Mouse (Mus musculus) hindbrain, embryonic 12.5 days (tissue): ENCODE measurements at regions not wholly inside any gene's neighbourhood (a gene's known extent, or its start where the extent isn't known, plus 50 kb on each side); places are given as distances from the start of the nearest gene placed in this dataset.

Experiments used
- ATAC-seq: fragments of 200-750 bp; cut with Nextera tagmentation; 2 replicates; pipeline ENCODE4 v1.8.0; 2017; ENCODE audit warnings: moderate TSS enrichment; ENCODE audit not compliant: low FRiP score
- H3K27ac ChIP-seq: fragments of 300-500 bp; sonication (generic); 2 replicates; pipeline ENCODE4 v1.5.1; 2016; ENCODE audit warnings: mild to moderate bottlenecking
- H3K27me3 ChIP-seq: fragments of 300-500 bp; sonication (generic); 2 replicates; pipeline ENCODE4 v1.6.1; 2016; ENCODE audit warnings: mild to moderate bottlenecking
- H3K36me3 ChIP-seq: fragments of 300-500 bp; sonication (generic); 2 replicates; pipeline ENCODE4 v1.6.1; 2016; ENCODE audit warnings: mild to moderate bottlenecking
- H3K4me1 ChIP-seq: fragments of 300-500 bp; sonication (generic); 2 replicates; pipeline ENCODE4 v1.6.1; 2016
- H3K4me2 ChIP-seq: fragments of 300-500 bp; sonication (generic); replicated peaks from 2 replicates; pipeline ENCODE4 v1.6.1; 2016; ENCODE audit warnings: mild to moderate bottlenecking
- H3K4me3 ChIP-seq: fragments of 300-500 bp; sonication (generic); 2 replicates; pipeline ENCODE4 v1.5.1; 2016; ENCODE audit warnings: mild to moderate bottlenecking
- H3K9ac ChIP-seq: fragments of 300-500 bp; sonication (generic); 2 replicates; pipeline ENCODE4 v1.6.1; 2016; ENCODE audit warnings: mild to moderate bottlenecking, moderate library complexity
- H3K9me3 ChIP-seq: fragments of 300-500 bp; sonication (generic); replicated peaks from 2 replicates; pipeline ENCODE4 v1.6.1; 2016; ENCODE audit warnings: mild to moderate bottlenecking
- WGBS: fragments of 180-500 bp; shearing (Covaris S2); methylation state at CpG from one replicate; pipeline ENCODE4 v1.1.7; 2016; 5-methylcytosine and 5-hydroxymethylcytosine counted together

- Histone ChIP-seq H3K27me3 (no peaks in the 10 kb centered on the region), H3K9me3 (no peaks in the 10 kb centered on the region), H3K4me1 (peaks cover 41% of the 10 kb centered on the region), H3K27ac (peak overlapping the region; percentile 44), H3K36me3 (no peaks in the 10 kb centered on the region), H3K4me3 (no peak overlapping the region), H3K9ac (no peak overlapping the region), H3K4me2 (no peak overlapping the region)
- no peak for ATAC-seq
- 37% methylated on average over 5 of the region's 5 CpGs for WGBS
These were observed 787.7 kb downstream of the Tmem114 start for GRCm38 (mm10) chr16:7637121-7637700.

GRCm38 (mm10) chr16:7636326-7636725 is 788.6 kb downstream of the Tmem114 start:
- Histone ChIP-seq H3K27me3 (no peaks in the 10 kb centered on the region), H3K4me3 (no peak overlapping the region), H3K27ac (no peak overlapping the region), H3K4me1 (peaks cover 42% of the 10 kb centered on the region), H3K36me3 (no peaks in the 10 kb centered on the region), H3K9me3 (no peaks in the 10 kb centered on the region), H3K9ac (no peak overlapping the region), H3K4me2 (no peak overlapping the region)
- WGBS = 55% methylated on average over 5 of the region's 5 CpGs
- ATAC-seq = no peak

- Histone ChIP-seq H3K27me3 (no peaks in the 10 kb centered on the region), H3K4me3 (no peak overlapping the region), H3K9ac (no peak overlapping the region), H3K4me1 (peaks cover 23% of the 10 kb centered on the region), H3K36me3 (no peaks in the 10 kb centered on the region), H3K9me3 (no peaks in the 10 kb centered on the region), H3K27ac (no peak overlapping the region), H3K4me2 (no peak overlapping the region)
- 7% methylated on average over 5 of the region's 5 CpGs for WGBS
- ATAC-seq = no peak
These were observed 792.5 kb downstream of the Tmem114 start for GRCm38 (mm10) chr16:7632474-7632873.

- H3K4me2 ChIP-seq = no peak overlapping the region
- no peak for ATAC-seq
- H3K4me3 ChIP-seq = no peak overlapping the region
- no peak overlapping the region for H3K9ac ChIP-seq
- H3K27ac ChIP-seq = no peak overlapping the region
- WGBS = 85% methylated on average over 8 of the region's 8 CpGs
- H3K36me3 ChIP-seq = no peaks in the 10 kb centered on the region
- H3K9me3 ChIP-seq = no peaks in the 10 kb centered on the region
- H3K27me3 ChIP-seq = no peaks in the 10 kb centered on the region
- peaks cover 10% of the 10 kb centered on the region for H3K4me1 ChIP-seq
These were observed 796.6 kb downstream of the Tmem114 start for GRCm38 (mm10) chr16:7628351-7628750.

GRCm38 (mm10) chr16:7606602-7607001 is 818.3 kb downstream of the Tmem114 start:
- 76% methylated on average over 2 of the region's 2 CpGs for WGBS
- H3K27ac ChIP-seq = no peak overlapping the region
- no peak overlapping the region for H3K4me3 ChIP-seq
- H3K36me3 ChIP-seq = no peaks in the 10 kb centered on the region
- ATAC-seq = no peak
- no peaks in the 10 kb centered on the region for H3K4me1 ChIP-seq
- H3K27me3 ChIP-seq = no peaks in the 10 kb centered on the region
- no peak overlapping the region for H3K4me2 ChIP-seq
- no peaks in the 10 kb centered on the region for H3K9me3 ChIP-seq
- H3K9ac ChIP-seq = no peak overlapping the region

- H3K27me3 ChIP-seq = no peaks in the 10 kb centered on the region
- 48% methylated on average over 1 of the region's 1 CpGs for WGBS
These were observed 822.5 kb downstream of the Tmem114 start for GRCm38 (mm10) chr16:7602428-7602827.

GRCm38 (mm10) chr16:7574879-7575278 is 850.1 kb downstream of the Tmem114 start:
- Histone ChIP-seq H3K36me3 (no peaks in the 10 kb centered on the region), H3K4me1 (no peaks in the 10 kb centered on the region), H3K27ac (no peak overlapping the region), H3K4me3 (no peak overlapping the region), H3K9ac (no peak overlapping the region), H3K4me2 (no peak overlapping the region), H3K27me3 (no peaks in the 10 kb centered on the region), H3K9me3 (no peaks in the 10 kb centered on the region)
- no peak for ATAC-seq
- WGBS = 53% methylated on average over 3 of the region's 3 CpGs

More at GRCm38 (mm10) chr16:7602428-7602827, 822.5 kb downstream of the Tmem114 start:
- H3K4me1 ChIP-seq = no peaks in the 10 kb centered on the region
- H3K4me3 ChIP-seq = no peak overlapping the region
- H3K27ac ChIP-seq = no peak overlapping the region
- H3K9ac ChIP-seq = no peak overlapping the region
- ATAC-seq = no peak
- H3K9me3 ChIP-seq = no peaks in the 10 kb centered on the region
- no peak overlapping the region for H3K4me2 ChIP-seq
- H3K36me3 ChIP-seq = no peaks in the 10 kb centered on the region

GRCm38 (mm10) chr16:7560841-7561240 is 864.1 kb downstream of the Tmem114 start:
- no peak overlapping the region for H3K4me3 ChIP-seq

GRCm38 (mm10) chr16:7559177-7559576 is 865.8 kb downstream of the Tmem114 start:
- Histone ChIP-seq H3K27ac (no peak overlapping the region), H3K4me1 (no peaks in the 10 kb centered on the region), H3K9me3 (no peaks in the 10 kb centered on the region), H3K9ac (no peak overlapping the region), H3K27me3 (no peaks in the 10 kb centered on the region), H3K36me3 (no peaks in the 10 kb centered on the region), H3K4me2 (no peak overlapping the region), H3K4me3 (no peak overlapping the region)
- 81% methylated on average over 1 of the region's 1 CpGs for WGBS
- ATAC-seq = no peak

More at GRCm38 (mm10) chr16:7560841-7561240, 864.1 kb downstream of the Tmem114 start:
- no peak overlapping the region for H3K27ac ChIP-seq
- H3K4me2 ChIP-seq = no peak overlapping the region
- no peak for ATAC-seq
- H3K27me3 ChIP-seq = no peaks in the 10 kb centered on the region
- H3K36me3 ChIP-seq = no peaks in the 10 kb centered on the region
- no peaks in the 10 kb centered on the region for H3K4me1 ChIP-seq
- WGBS = 72% methylated on average over 2 of the region's 2 CpGs
- no peak overlapping the region for H3K9ac ChIP-seq
- no peaks in the 10 kb centered on the region for H3K9me3 ChIP-seq

- H3K4me3 ChIP-seq = no peak overlapping the region
- no peak overlapping the region for H3K4me2 ChIP-seq
- no peaks in the 10 kb centered on the region for H3K4me1 ChIP-seq
- no peaks in the 10 kb centered on the region for H3K9me3 ChIP-seq
- no peaks in the 10 kb centered on the region for H3K36me3 ChIP-seq
- no peak for ATAC-seq
- H3K27me3 ChIP-seq = no peaks in the 10 kb centered on the region
- no peak overlapping the region for H3K9ac ChIP-seq
- 96% methylated on average over 1 of the region's 1 CpGs for WGBS
- no peak overlapping the region for H3K27ac ChIP-seq
These were observed 866.3 kb downstream of the Tmem114 start for GRCm38 (mm10) chr16:7558637-7559036.

- Histone ChIP-seq H3K36me3 (no peaks in the 10 kb centered on the region), H3K27me3 (no peaks in the 10 kb centered on the region), H3K9me3 (no peaks in the 10 kb centered on the region), H3K9ac (no peak overlapping the region), H3K4me2 (no peak overlapping the region), H3K4me3 (no peak overlapping the region), H3K4me1 (no peaks in the 10 kb centered on the region), H3K27ac (no peak overlapping the region)
- ATAC-seq = no peak
- 86% methylated on average over 9 of the region's 9 CpGs for WGBS
These were observed 869.0 kb downstream of the Tmem114 start for GRCm38 (mm10) chr16:7555911-7556310.

- Histone ChIP-seq H3K4me2 (no peak overlapping the region), H3K27me3 (no peaks in the 10 kb centered on the region), H3K27ac (no peak overlapping the region), H3K9me3 (no peaks in the 10 kb centered on the region), H3K4me3 (no peak overlapping the region), H3K9ac (no peak overlapping the region), H3K36me3 (no peaks in the 10 kb centered on the region), H3K4me1 (no peaks in the 10 kb centered on the region)
- 79% methylated on average over 1 of the region's 1 CpGs for WGBS
- no peak for ATAC-seq
These were observed 875.4 kb downstream of the Tmem114 start for GRCm38 (mm10) chr16:7549568-7549967.

GRCm38 (mm10) chr16:7544067-7544466 is 880.9 kb downstream of the Tmem114 start:
- no peak for ATAC-seq
- no peaks in the 10 kb centered on the region for H3K27me3 ChIP-seq
- H3K36me3 ChIP-seq = no peaks in the 10 kb centered on the region
- no peak overlapping the region for H3K27ac ChIP-seq
- no peak overlapping the region for H3K4me3 ChIP-seq
- WGBS = 32% methylated on average over 4 of the region's 4 CpGs
- H3K9ac ChIP-seq = no peak overlapping the region
- H3K9me3 ChIP-seq = no peaks in the 10 kb centered on the region
- no peaks in the 10 kb centered on the region for H3K4me1 ChIP-seq
- H3K4me2 ChIP-seq = no peak overlapping the region
